Mouse (Mus musculus): ENCODE measurements around the gene C77080.

GRCm38 (mm10) chr4:129289671-129290070 lies 28.5 kb upstream of the C77080 start:
- no peak for TF ChIP-seq CTCF (IDR thresholded peaks at IDR 0.05; ENCODE audit: low read depth)
- no peak for TF ChIP-seq EP300 (IDR thresholded peaks at IDR 0.05; ENCODE audit: low read depth)

Measured in liver, embryonic 14.5 days (tissue).